Mouse (Mus musculus) heart, postnatal 10 days (tissue): ENCODE measurements around the gene Itgb3. TPM values are rescaled to one million over a fixed set of nuclear protein-coding genes. Genes with fewer than 3 reads are reported as not detected.

Source experiments
- DNase-seq, 2 experiments: peaks; one replicate each; pipeline ENCODE4 v3.0.0; 2021
- intact Hi-C: fragments of 180-260 bp; cut with DNase I; formaldehyde crosslinking; loops from one replicate; pipeline ENCODE4 v1.15.1; 2025
- total RNA-seq, 2 experiments: library from RNA; stranded (reverse); gene quantifications; 2 replicates each; pipeline ENCODE4 v1.2.3; 2021

Itgb3 gene
- total RNA-seq, 2 experiments from 2014 or later: 5.8 to 7.3 TPM

DNA sequence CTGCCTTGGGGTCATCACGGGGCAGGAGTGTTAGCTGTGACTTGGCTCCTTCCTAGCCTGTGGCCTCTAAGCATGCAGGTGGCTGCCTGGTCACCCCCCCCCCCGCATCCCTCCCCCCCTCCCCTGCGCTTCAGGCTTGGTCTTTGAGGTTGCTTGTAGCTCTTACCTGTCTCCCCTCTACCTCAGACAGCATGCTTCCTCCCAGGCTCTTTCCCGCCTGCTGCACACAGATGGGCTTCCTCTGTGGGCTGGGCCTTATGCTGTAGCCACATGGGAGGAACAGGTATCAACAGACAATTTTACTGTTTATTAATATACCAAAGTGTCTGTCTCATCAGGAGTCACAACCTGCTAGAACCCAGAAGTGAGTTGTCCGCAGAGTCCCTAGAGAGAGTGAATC, 38.8 kb downstream of the Itgb3 start:
- intact Hi-C loops: no loop called here
- no peak for DNase-seq

DNA sequence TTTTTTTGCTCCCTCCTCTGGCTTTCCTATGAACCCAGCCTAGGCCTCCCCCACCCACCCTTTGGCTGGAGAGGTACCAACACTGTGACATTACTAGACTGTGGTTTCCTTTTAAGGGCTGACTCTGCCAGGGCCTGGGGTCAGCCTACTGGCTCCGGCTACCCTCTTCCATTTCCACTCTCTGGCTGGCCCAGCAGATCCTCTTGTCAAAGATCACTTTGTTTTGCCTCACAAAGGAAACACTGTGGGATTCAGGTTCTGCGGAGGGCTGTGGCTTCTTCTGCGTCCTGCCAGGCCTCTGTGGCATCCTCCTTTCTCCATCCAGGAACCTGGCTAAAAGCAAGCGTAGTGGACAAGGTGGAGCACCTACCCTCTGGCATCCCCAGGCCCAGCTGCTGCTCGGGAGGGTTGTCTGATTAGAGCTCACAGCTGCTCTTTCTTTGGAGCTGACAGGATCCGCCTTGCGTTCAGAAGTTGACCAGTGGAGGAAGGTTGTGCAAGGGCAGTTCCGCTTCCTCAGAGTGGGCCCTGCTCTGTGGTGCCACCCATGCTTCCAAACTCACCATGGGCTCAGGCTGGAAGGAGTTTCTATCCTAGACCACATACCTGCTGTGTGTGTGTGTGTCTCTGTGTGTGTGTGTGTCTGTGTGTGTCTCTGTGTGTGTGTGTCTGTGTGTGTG, 39.5 kb downstream of the Itgb3 start:
- DNase-seq: no peak
- intact Hi-C loops: no loop called here

GRCm38 (mm10) chr11:104648571-104648970, 40.8 kb downstream of the Itgb3 start:
- intact Hi-C loops: no loop called here
- peak; percentile 24 to 55 for DNase-seq

GRCm38 (mm10) chr11:104660599-104660998, 52.8 kb downstream of the Itgb3 start:
- no peak for DNase-seq
- intact Hi-C loops: no loop called here

- DNase-seq: no peak
- intact Hi-C loops: no loop called here
Observed at GRCm38 (mm10) chr11:104661106-104661505, 53.3 kb downstream of the Itgb3 start.

GRCm38 (mm10) chr11:104661531-104662205, 53.9 kb downstream of the Itgb3 start:
- intact Hi-C loops: no loop called here
- no peak for DNase-seq

GRCm38 (mm10) chr11:104662573-104662972, 54.8 kb downstream of the Itgb3 start:
- intact Hi-C loops: no loop called here
- DNase-seq: no peak

- intact Hi-C loops: no loop called here
Observed at GRCm38 (mm10) chr11:104663241-104663877, 55.6 kb downstream of the Itgb3 start.

DNA sequence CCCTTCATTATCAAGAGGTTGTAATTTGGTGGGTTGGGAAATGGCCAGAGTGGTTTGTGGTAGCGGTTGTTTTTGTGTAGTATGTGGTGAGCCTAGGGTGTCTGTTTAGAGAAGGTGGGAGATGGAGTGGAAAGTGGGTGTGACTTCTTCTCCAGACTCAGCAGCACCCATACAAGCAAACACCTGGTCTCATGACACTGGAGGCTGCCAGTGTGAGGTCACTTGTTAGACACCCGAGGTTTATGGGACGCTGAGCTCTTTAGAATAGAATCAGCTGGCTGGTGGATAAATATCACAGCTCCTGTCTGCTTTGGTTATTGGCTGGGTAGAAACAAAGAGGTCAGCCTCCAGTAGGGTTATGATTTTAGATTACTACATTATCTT, 56.1 kb downstream of the Itgb3 start:
- DNase-seq: no peak

More at GRCm38 (mm10) chr11:104663241-104663877, 55.6 kb downstream of the Itgb3 start:
- no peak for DNase-seq

DNA sequence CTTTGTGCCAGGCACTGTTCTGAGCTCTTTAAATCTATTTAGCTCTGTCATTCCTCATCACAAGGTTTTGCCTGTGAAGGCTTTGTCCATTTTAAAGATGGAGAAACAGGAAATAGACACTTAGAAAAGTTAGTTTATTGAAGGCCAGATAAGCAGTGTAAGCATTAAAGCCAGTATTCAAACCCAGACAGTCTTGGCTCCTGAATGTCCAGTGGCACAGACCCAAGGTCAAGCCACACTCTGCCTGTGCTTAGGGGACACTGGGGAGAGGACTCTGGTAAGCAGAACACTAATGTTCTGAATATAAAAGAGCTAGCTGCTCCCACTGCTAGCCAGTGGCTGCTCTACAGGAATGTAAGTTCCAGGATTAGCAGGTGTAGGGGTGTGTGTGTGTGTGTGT, 56.6 kb downstream of the Itgb3 start:
- DNase-seq: no peak
- intact Hi-C loops: no loop called here

More for the DNA sequence above, 56.1 kb downstream of the Itgb3 start:
- intact Hi-C loops: no loop called here

DNA sequence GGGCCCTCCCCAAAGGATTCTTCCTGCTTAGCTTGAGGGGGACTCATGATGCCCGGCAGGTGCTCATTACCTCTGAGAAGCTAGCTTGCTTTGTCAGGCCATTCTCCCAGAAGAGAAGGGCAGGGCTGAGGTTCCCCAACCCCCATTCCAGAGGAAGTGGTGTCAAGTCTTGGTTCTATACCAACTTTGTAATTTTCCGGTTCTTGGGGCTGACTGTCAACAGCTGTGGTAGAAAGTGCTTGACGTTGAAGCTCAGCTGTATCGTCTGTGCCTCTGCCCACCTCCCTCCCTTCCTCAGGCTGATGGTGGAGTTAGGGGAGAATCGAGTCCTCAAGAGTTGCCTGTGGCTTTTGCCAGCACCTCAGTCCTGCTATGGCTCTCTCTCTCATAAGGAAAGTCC, 59.6 kb downstream of the Itgb3 start:
- DNase-seq: no peak
- intact Hi-C loops: no loop called here

DNA sequence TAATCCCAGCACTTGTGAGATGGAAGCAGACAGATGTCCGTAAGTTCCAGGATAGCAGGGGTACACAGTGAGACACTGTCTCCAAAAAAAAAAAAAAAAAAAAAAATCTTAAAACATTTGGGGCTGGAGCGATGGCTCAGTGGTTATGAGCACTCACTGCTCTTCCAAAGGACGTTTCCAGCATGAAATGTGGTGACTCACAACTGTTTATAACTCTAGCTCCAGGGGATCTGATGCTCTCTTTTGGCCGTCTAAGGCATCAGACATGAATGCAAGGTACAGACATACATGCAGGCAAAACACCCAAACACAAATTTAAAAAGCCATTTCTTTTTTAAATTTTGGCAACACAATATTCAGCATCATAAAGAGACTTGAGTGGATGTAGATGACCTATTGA, 65.6 kb downstream of the Itgb3 start:
- intact Hi-C loops: no loop called here
- DNase-seq: no peak

DNA sequence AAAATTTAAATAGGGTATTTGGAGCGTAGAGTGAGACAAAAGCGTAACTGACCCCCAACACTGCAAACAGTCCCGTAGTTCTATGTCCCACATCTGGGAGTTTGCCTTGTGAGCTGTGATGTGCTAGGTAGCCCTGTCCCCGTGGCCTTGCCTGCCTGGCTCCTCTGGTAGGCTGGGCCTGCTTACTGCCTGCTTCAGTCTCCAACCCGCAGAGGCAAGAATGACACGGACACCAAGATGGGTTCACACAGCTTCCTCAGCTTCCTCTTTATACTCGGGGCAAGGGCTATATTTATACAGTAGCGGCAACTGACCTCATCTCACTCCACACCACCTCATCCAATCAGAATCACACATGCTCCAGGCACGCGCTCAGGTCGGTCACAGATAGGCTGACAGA, 67.0 kb downstream of the Itgb3 start:
- intact Hi-C loops: no loop called here
- no peak for DNase-seq

GRCm38 (mm10) chr11:104685548-104685947, 77.7 kb downstream of the Itgb3 start, which contains the start of gene Gm11639:
Gene Gm11639 (plus strand): TSS chr11:104685707.
- intact Hi-C loops: no loop called here
- DNase-seq: no peak

GRCm38 (mm10) chr11:104693235-104693634, 85.4 kb downstream of the Itgb3 start:
- intact Hi-C loops: no loop called here
- DNase-seq: no peak

DNA sequence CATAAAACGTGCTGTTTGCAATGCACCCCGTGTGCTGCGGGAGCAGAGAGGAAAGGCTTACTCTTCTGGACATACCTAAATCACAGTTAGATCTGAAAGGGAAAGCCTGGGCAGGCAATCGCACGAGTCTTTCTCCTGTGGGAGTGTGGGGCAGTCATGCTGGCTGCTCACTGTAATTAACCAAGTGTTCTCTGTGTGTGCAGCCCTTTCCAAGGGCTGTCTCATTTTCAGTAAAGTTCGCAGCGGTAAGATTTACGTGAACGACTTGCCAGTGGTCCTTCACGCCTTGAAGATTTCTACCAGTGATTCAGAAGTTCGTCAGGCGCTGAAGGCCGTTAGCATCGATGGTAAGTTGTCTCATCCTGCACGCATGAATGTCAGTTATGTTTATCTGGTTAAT, 96.3 kb downstream of the Itgb3 start:
- no peak for DNase-seq
- intact Hi-C loops: no loop called here

DNA sequence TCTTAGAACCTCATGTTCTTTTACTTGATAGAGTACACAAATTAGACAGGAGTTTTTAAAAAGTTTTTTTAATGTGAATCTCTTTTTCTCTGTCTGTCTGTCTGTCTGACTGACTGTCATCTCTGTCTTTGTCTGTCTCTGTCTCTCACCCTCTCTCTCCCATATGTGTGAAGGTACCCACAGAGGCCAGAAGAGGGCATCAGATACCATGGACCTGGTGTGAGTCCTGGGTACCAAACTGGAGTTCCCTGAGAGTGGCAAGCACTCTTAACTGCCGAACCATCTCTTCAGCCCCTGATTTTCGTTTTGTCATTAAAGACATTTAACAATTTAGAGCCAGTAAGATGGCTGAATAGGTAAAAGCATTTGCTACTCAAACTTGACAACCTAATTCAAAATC, 99.3 kb downstream of the Itgb3 start:
- DNase-seq: no peak
- intact Hi-C loops: no loop called here

Other genes with a start within 250 kb of the Itgb3 start
- 10 to 100 TPM; 34.4 to 37.4 TPM for gene Kansl1, start 139.1 kb upstream of the Itgb3 start, total RNA-seq
- gene Cdc27, start 57.4 kb upstream of the Itgb3 start, total RNA-seq: 10 to 100 TPM; 32.4 to 40.6 TPM
- 100 to 1,000 TPM; 257 to 700 TPM for gene Myl4, start 57.3 kb upstream of the Itgb3 start, total RNA-seq
- under 1 TPM; 0.07 TPM for gene Gm11639, start 77.7 kb downstream of the Itgb3 start, total RNA-seq